Mouse (Mus musculus): ENCODE measurements at regions not wholly inside any gene's neighbourhood (a gene's known extent, or its start where the extent isn't known, plus 50 kb on each side); places are given as distances from the start of the nearest gene placed in this dataset. TPM values are rescaled to one million over a fixed set of nuclear protein-coding genes. Genes with fewer than 3 reads are reported as not detected.

DNA sequence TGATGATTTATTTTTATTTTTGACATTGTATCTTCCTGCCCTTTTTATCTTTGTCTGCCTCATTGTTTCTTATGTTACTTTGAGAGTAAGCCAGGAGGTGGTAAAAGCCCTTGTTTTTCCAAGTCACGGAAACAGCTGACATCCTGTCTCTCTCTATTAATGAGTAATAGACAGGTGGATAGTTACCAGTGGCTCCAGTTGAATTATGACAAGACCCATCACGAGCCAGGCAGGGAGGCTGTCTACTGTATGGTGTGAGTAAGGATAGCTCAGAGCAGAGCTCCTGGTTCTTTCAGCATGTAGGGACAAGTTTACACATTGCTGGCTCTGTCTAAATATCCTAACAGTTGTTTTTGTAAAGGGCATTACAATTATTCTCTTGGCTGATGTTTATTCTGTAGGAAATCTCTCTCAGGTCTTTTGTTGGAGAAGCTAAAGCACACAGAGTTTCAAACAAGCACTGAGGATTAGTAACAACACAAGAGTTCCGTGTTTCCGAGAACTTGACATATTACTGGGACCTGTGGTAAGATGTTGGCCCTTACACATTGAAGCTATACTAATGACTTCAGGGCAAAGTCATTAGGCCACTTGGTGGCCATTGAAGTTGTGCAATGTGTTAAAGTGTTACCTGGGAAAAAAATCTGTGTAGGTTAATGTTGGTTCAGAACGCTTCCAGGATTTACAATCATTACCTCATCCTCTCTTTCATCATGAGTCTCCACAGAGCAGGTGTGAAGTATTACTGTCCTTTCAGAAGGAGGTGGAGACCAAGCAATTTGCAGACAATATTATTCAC lies 111.5 kb downstream of the Ndfip2 start:
- 58% methylated on average over 5 of the region's 5 CpGs for WGBS
- Histone ChIP-seq H3K9me3 (replicated peaks; ENCODE audit: control insufficient read depth, low read length) (no peaks in the 10 kb centered on the region), H3K27me3 (ENCODE audit: control insufficient read depth, insufficient read depth, low read length) (no peaks in the 10 kb centered on the region), H3K9ac (ENCODE audit: low read length) (no peak overlapping the region), H3K27ac (ENCODE audit: low read length) (no peak overlapping the region; the same call in 1 of the 2 replicates), H3K4me3 (replicated peaks; ENCODE audit: low read length) (no peak overlapping the region), H3K36me3 (ENCODE audit: control insufficient read depth, insufficient read depth, low read length) (no peaks in the 10 kb centered on the region), H3K4me2 (ENCODE audit: low read depth, low read length) (no peak overlapping the region), H3K4me1 (ENCODE audit: control insufficient read depth, insufficient read depth, low read length) (no peaks in the 10 kb centered on the region)
- no peak for ATAC-seq (ENCODE audit: insufficient read depth, low FRiP score)

DNA sequence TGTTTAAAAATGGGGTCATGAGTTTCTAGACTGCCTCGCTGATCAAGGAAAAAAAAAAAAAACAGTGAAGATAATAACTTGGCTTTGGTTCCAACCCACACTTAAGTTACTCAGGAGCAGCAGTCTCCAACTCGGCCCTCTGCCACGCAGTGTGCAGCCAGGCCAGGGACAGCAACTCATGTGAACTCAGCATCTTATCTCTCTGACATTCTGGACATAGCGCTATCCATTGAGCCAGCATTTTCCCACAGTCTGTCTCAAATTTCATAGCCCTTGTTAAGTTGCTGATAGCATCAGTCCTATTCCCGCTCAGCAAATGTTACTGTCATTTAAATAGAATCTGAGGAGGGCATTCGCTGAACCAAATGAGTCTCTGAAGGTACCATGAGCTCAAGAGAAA lies 102.2 kb downstream of the Ndfip2 start:
- Histone ChIP-seq H3K9ac (ENCODE audit: low read length) (no peak overlapping the region), H3K27me3 (ENCODE audit: control insufficient read depth, insufficient read depth, low read length) (no peaks in the 10 kb centered on the region), H3K4me3 (replicated peaks; ENCODE audit: low read length) (no peak overlapping the region), H3K4me1 (ENCODE audit: control insufficient read depth, insufficient read depth, low read length) (no peaks in the 10 kb centered on the region), H3K9me3 (replicated peaks; ENCODE audit: control insufficient read depth, low read length) (no peaks in the 10 kb centered on the region), H3K4me2 (ENCODE audit: low read depth, low read length) (no peak overlapping the region), H3K36me3 (ENCODE audit: control insufficient read depth, insufficient read depth, low read length) (no peaks in the 10 kb centered on the region), H3K27ac (ENCODE audit: low read length) (no peak overlapping the region)
- 54% methylated on average over 6 of the region's 6 CpGs for WGBS
- ATAC-seq (ENCODE audit: insufficient read depth, low FRiP score) = no peak

DNA sequence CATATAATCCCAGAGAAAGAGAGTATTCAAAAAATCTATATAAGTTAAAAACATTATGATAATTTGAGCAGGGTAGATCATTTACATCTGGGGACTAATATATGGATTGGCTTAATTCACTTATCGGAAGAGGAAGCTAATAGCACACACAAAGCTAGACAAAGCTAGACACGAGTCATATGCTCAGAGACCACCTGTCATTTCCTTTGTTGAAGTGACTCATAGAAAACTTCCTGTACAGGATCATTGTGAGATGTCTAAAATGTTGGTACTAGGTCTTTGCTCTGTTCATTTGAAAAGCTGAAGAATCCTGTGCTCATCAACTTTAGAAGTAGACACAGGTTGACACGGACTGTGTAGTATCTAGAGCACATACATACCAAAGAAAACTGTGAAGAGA lies 101.5 kb downstream of the Ndfip2 start:
- no peak overlapping the region for H3K4me3 ChIP-seq (replicated peaks; ENCODE audit: low read length)
- H3K9me3 ChIP-seq (replicated peaks; ENCODE audit: control insufficient read depth, low read length) = no peaks in the 10 kb centered on the region

More for the DNA sequence above, 101.5 kb downstream of the Ndfip2 start:
- H3K4me1 ChIP-seq (ENCODE audit: control insufficient read depth, insufficient read depth, low read length) = no peaks in the 10 kb centered on the region
- no peak overlapping the region for H3K9ac ChIP-seq (ENCODE audit: low read length)
- no peaks in the 10 kb centered on the region for H3K36me3 ChIP-seq (ENCODE audit: control insufficient read depth, insufficient read depth, low read length)
- 66% methylated on average over 3 of the region's 3 CpGs for WGBS
- H3K4me2 ChIP-seq (ENCODE audit: low read depth, low read length) = no peak overlapping the region
- no peak for ATAC-seq (ENCODE audit: insufficient read depth, low FRiP score)
- no peaks in the 10 kb centered on the region for H3K27me3 ChIP-seq (ENCODE audit: control insufficient read depth, insufficient read depth, low read length)
- H3K27ac ChIP-seq (ENCODE audit: low read length) = no peak overlapping the region

Small RNA genes in the stretch of these regions (microRNA-seq; reads per million reads assigned to microRNA genes)
- gene Gm22406 = not detected
- not detected for gene Mir6390
